Mouse (Mus musculus) heart, embryonic 16.5 days (tissue): Measurements from ENCODE around the gene Tmem98. TPM values are rescaled to one million over a fixed set of nuclear protein-coding genes. Genes with fewer than 3 reads are reported as not detected.

ENCODE experiments used
- ATAC-seq: fragments of 200-750 bp; cut with Nextera tagmentation; replicated peaks from 2 replicates; pipeline ENCODE4 v1.8.0; 2017; ENCODE audit warnings: moderate number of reproducible peaks; ENCODE audit not compliant: insufficient read depth, low FRiP score; ENCODE audit errors: extremely low read depth
- H3K27ac ChIP-seq: fragments of 300-500 bp; sonication (generic); 2 replicates; pipeline ENCODE4 v1.5.1; 2014; ENCODE audit warnings: mild to moderate bottlenecking, low read length, control low read depth, moderate library complexity
- H3K27me3 ChIP-seq: fragments of 300-500 bp; sonication (generic); 2 replicates; pipeline ENCODE4 v1.6.1; 2014; ENCODE audit warnings: low read length, mixed read lengths; ENCODE audit not compliant: control insufficient read depth, insufficient read depth
- H3K36me3 ChIP-seq: fragments of 300-500 bp; sonication (generic); 2 replicates; pipeline ENCODE4 v1.6.1; 2014; ENCODE audit not compliant: control insufficient read depth, insufficient read depth
- H3K4me1 ChIP-seq: fragments of 300-500 bp; sonication (generic); 2 replicates; pipeline ENCODE4 v1.6.1; 2014; ENCODE audit warnings: low read length, mixed read lengths; ENCODE audit not compliant: control insufficient read depth, insufficient read depth
- H3K4me2 ChIP-seq: fragments of 300-500 bp; sonication (generic); 2 replicates; pipeline ENCODE4 v1.6.1; 2014; ENCODE audit warnings: low read depth, mild to moderate bottlenecking, control low read depth, low read length
- H3K4me3 ChIP-seq: fragments of 300-500 bp; sonication (generic); 2 replicates; pipeline ENCODE4 v1.5.1; 2014; ENCODE audit warnings: mild to moderate bottlenecking, control low read depth, low read length
- H3K9ac ChIP-seq: fragments of 300-500 bp; sonication (generic); 2 replicates; pipeline ENCODE4 v1.6.1; 2014; ENCODE audit warnings: low read length, control low read depth
- H3K9me3 ChIP-seq: fragments of 300-500 bp; sonication (generic); replicated peaks from 2 replicates; pipeline ENCODE4 v1.6.1; 2016; ENCODE audit warnings: low read length; ENCODE audit not compliant: control insufficient read depth
- WGBS: fragments of 180-500 bp; shearing (Covaris S2); extraction: QIAGEN DNeasy Blood & Tissue Kit; methylation state at CpG from one replicate; pipeline ENCODE4 v1.1.7; 2014; 5-methylcytosine and 5-hydroxymethylcytosine counted together
- polyA plus RNA-seq: library from polyadenylated mRNA; unstranded; fragments of >200 nt; fragmentation: Nextera tagmentation; extraction: Ambion mirVana; gene quantifications from 2 replicates; pipeline ENCODE4 v1.2.1, GENCODE M21; 2015

Gene Tmem98
- polyA plus RNA-seq, 1 experiment from 2014 or later, result 83.5 TPM

GRCm38 (mm10) chr11:80835841-80836240 is 25.9 kb downstream of the Tmem98 start:
- Histone ChIP-seq H3K27me3 (no peaks in the 10 kb centered on the region), H3K27ac (no peak overlapping the region), H3K9ac (no peak overlapping the region), H3K9me3 (no peaks in the 10 kb centered on the region), H3K4me3 (no peak overlapping the region), H3K4me2 (no peak overlapping the region), H3K36me3 (no peaks in the 10 kb centered on the region), H3K4me1 (no peaks in the 10 kb centered on the region)
- WGBS, result 57% methylated on average over 4 of the region's 4 CpGs
- ATAC-seq, result no peak

DNA sequence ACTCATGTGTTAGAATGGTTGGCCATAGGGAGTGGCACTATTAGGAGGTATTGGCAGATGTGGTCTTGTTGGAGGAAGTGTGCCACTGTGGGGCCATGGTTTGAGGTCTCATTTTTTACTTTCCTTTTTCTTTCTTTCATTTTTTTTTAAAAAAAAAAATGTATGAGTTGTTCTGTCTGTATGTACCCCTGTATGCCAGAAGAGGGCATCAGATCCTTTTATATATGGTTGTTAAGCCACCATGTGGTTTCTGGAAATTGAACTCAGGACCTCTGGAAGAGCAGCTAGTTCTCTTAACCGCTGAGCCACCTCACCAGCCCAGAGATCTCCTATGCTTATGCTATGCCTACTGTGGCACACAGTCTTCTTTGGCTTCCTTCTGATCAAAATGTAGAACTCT is 28.7 kb downstream of the Tmem98 start:
- Histone ChIP-seq H3K27ac (no peak overlapping the region), H3K4me1 (no peaks in the 10 kb centered on the region), H3K27me3 (no peaks in the 10 kb centered on the region), H3K9me3 (no peaks in the 10 kb centered on the region), H3K4me2 (no peak overlapping the region), H3K4me3 (no peak overlapping the region), H3K9ac (no peak overlapping the region), H3K36me3 (no peaks in the 10 kb centered on the region)
- ATAC-seq, result no peak
- WGBS, result 73% methylated on average over 1 of the region's 1 CpGs

DNA sequence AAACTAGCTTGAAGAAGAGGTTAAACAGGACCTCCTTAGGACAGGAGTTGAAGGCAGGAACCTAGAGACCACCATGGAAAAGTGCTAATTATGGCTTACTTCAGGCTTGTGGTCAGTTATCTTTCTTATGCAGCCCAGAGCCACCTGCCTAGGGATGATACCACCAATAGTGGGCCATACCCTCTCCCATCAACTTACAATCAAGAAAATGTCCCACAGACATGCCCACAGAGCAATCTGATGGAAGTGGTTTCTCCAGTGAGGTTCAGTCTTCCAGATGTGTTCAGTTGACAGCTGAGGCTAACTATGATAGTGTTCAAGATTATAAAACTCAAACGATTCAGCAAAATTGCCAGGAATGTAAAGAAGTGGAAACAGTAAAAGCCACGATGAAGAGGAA is 33.5 kb downstream of the Tmem98 start:
- no peak for ATAC-seq
- no peak overlapping the region for H3K9ac ChIP-seq
- H3K36me3 ChIP-seq, result no peaks in the 10 kb centered on the region
- H3K9me3 ChIP-seq, result no peaks in the 10 kb centered on the region
- no peak overlapping the region for H3K27ac ChIP-seq
- 56% methylated on average over 2 of the region's 2 CpGs for WGBS
- H3K4me1 ChIP-seq, result no peaks in the 10 kb centered on the region
- H3K4me2 ChIP-seq, result no peak overlapping the region
- H3K27me3 ChIP-seq, result no peaks in the 10 kb centered on the region
- H3K4me3 ChIP-seq, result no peak overlapping the region

- 65% methylated on average over 7 of the region's 7 CpGs for WGBS
- Histone ChIP-seq H3K4me1 (no peaks in the 10 kb centered on the region), H3K27me3 (no peaks in the 10 kb centered on the region), H3K4me3 (no peak overlapping the region), H3K36me3 (no peaks in the 10 kb centered on the region), H3K9me3 (no peaks in the 10 kb centered on the region), H3K27ac (no peak overlapping the region), H3K4me2 (no peak overlapping the region), H3K9ac (no peak overlapping the region)
- ATAC-seq, result no peak
Measured at GRCm38 (mm10) chr11:80845486-80845885, 35.5 kb downstream of the Tmem98 start.

GRCm38 (mm10) chr11:80846115-80846514 is 36.1 kb downstream of the Tmem98 start:
- Histone ChIP-seq H3K36me3 (no peaks in the 10 kb centered on the region), H3K4me3 (no peak overlapping the region), H3K27ac (no peak overlapping the region), H3K27me3 (no peaks in the 10 kb centered on the region), H3K9me3 (no peaks in the 10 kb centered on the region), H3K4me1 (no peaks in the 10 kb centered on the region), H3K9ac (no peak overlapping the region), H3K4me2 (no peak overlapping the region)
- 32% methylated on average over 3 of the region's 3 CpGs for WGBS
- no peak for ATAC-seq

DNA sequence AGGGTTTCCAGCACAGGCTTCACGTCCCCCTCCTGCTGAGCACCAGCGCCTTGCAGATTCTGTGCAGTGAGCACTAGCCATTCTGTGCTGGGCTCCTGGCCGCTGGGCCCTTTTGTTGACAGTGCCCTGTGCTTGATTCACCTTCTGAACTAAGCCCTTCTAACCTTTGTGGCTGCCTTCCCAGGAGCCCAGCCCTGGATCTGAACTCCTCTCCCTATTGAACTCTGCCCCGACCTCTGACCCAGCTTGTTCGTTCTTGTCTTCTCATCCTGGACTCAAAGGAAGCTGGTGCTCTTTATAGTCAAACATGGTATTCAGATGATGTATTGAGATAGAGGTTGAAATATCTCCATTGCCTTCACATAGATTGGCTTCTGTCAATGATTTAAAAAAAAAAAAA is 38.2 kb downstream of the Tmem98 start:
- no peaks in the 10 kb centered on the region for H3K36me3 ChIP-seq
- no peak for ATAC-seq
- H3K27ac ChIP-seq, result no peak overlapping the region
- H3K4me2 ChIP-seq, result no peak overlapping the region
- no peaks in the 10 kb centered on the region for H3K27me3 ChIP-seq
- 70% methylated on average over 5 of the region's 5 CpGs for WGBS
- no peak overlapping the region for H3K9ac ChIP-seq
- no peaks in the 10 kb centered on the region for H3K9me3 ChIP-seq
- no peaks in the 10 kb centered on the region for H3K4me1 ChIP-seq
- H3K4me3 ChIP-seq, result no peak overlapping the region

- peaks cover 3% of the 10 kb centered on the region; the same call in 1 of the 2 replicates for H3K4me1 ChIP-seq
- no peak for ATAC-seq
- H3K27ac ChIP-seq, result no peak overlapping the region
- H3K4me3 ChIP-seq, result no peak overlapping the region
- no peaks in the 10 kb centered on the region for H3K36me3 ChIP-seq
- H3K9me3 ChIP-seq, result no peaks in the 10 kb centered on the region
- no peaks in the 10 kb centered on the region for H3K27me3 ChIP-seq
- WGBS, result 40% methylated on average over 5 of the region's 5 CpGs
- H3K9ac ChIP-seq, result no peak overlapping the region
- no peak overlapping the region for H3K4me2 ChIP-seq
Measured at GRCm38 (mm10) chr11:80851859-80852258, 41.9 kb downstream of the Tmem98 start.

- Histone ChIP-seq H3K27ac (no peak overlapping the region), H3K4me2 (no peak overlapping the region), H3K36me3 (no peaks in the 10 kb centered on the region), H3K4me3 (no peak overlapping the region), H3K9ac (no peak overlapping the region), H3K9me3 (no peaks in the 10 kb centered on the region), H3K27me3 (no peaks in the 10 kb centered on the region), H3K4me1 (peaks cover 3% of the 10 kb centered on the region; the same call in 1 of the 2 replicates)
- 50% methylated on average over 3 of the region's 3 CpGs for WGBS
- no peak for ATAC-seq
Measured at GRCm38 (mm10) chr11:80853014-80853413, 43.0 kb downstream of the Tmem98 start.

GRCm38 (mm10) chr11:80854430-80854829 is 44.5 kb downstream of the Tmem98 start:
- no peaks in the 10 kb centered on the region for H3K9me3 ChIP-seq
- H3K27ac ChIP-seq, result no peak overlapping the region
- no peak overlapping the region for H3K9ac ChIP-seq
- WGBS, result 76% methylated on average over 11 of the region's 11 CpGs
- H3K36me3 ChIP-seq, result no peaks in the 10 kb centered on the region
- H3K4me3 ChIP-seq, result no peak overlapping the region
- no peak overlapping the region for H3K4me2 ChIP-seq
- ATAC-seq, result no peak
- peaks cover 3% of the 10 kb centered on the region; the same call in 1 of the 2 replicates for H3K4me1 ChIP-seq
- H3K27me3 ChIP-seq, result no peaks in the 10 kb centered on the region

- 21% methylated on average over 7 of the region's 7 CpGs for WGBS
Measured at GRCm38 (mm10) chr11:80854908-80855307, 44.9 kb downstream of the Tmem98 start.

More at GRCm38 (mm10) chr11:80854908-80855307, 44.9 kb downstream of the Tmem98 start:
- Histone ChIP-seq H3K4me2 (peak overlapping the region; percentile 28), H3K27me3 (no peaks in the 10 kb centered on the region), H3K4me1 (peaks cover 3% of the 10 kb centered on the region; the same call in 1 of the 2 replicates), H3K4me3 (no peak overlapping the region), H3K9ac (no peak overlapping the region), H3K36me3 (no peaks in the 10 kb centered on the region), H3K9me3 (no peaks in the 10 kb centered on the region), H3K27ac (no peak overlapping the region)
- no peak for ATAC-seq
